Mouse (Mus musculus): Measurements from ENCODE around the gene Ccdc78. TPM values are rescaled to one million over a fixed set of nuclear protein-coding genes. Genes with fewer than 3 reads are reported as not detected.

Gene Ccdc78
- polyA plus RNA-seq, 1 experiment from 2014 or later = 0.23 TPM

DNA sequence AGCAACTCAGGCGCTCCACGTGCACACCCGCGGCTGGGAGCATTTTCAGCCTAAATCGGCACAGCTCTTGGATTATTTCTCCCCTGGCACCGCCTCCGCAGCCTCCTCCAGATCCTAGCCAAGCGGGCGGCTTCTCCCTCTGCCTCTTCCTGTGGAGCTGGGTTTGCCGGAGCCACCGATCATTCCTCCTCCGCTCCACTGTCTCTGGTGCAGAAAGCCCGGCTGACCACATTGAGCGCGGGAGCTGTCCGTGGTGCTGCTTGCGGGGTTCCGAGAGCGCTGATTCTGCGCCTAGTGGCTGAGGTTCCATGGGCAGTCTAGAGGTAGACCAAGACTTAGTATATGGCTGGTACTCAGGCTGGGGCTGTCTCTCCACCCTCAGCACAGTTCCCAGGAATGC, 27.1 kb downstream of the Ccdc78 start:
- WGBS = 2% methylated on average over 20 of the region's 20 CpGs

DNA sequence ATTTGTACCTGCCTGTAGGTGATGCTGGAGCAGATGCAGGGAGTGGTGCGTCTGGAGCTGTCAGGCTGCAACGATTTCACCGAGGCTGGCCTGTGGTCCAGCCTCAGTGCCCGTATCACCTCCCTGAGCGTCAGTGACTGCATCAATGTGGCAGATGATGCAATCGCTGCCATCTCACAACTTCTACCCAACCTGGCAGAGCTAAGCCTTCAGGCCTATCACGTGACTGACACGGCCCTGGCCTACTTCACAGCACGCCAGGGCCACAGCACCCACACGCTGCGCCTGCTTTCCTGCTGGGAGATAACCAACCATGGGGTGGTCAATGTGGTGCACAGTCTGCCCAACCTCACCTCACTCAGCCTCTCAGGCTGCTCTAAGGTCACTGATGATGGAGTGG, 31.3 kb downstream of the Ccdc78 start:
- no peak for ATAC-seq (ENCODE audit: low read depth)
- Histone ChIP-seq H3K4me1 (ENCODE audit: control insufficient read depth, insufficient read depth, low read length) (0 out of 2 replicates have a peak, but pooled peaks cover 8% of the 10 kb centered on the region), H3K4me3 (ENCODE audit: low read depth, low read length) (no peak overlapping the region), H3K36me3 (ENCODE audit: control insufficient read depth, insufficient read depth, low read length) (peaks cover 21% of the 10 kb centered on the region), H3K27me3 (ENCODE audit: control insufficient read depth, insufficient read depth, low read length) (peaks cover 8% of the 10 kb centered on the region; the same call in 1 of the 2 replicates), H3K9ac (replicated peaks; ENCODE audit: low read depth, low read length) (no peak overlapping the region), H3K27ac (ENCODE audit: low read depth, low read length) (no peak overlapping the region), H3K9me3 (ENCODE audit: control insufficient read depth, low read length) (no peaks in the 10 kb centered on the region), H3K4me2 (ENCODE audit: low read depth, low read length) (no peak overlapping the region)
- 88% methylated on average over 11 of the region's 11 CpGs for WGBS

More for the DNA sequence above, 27.1 kb downstream of the Ccdc78 start:
- peak overlapping the region; percentile 11; the same call in 1 of the 2 replicates for H3K4me3 ChIP-seq (ENCODE audit: low read depth, low read length)
- H3K9ac ChIP-seq (replicated peaks; ENCODE audit: low read depth, low read length) = no peak overlapping the region; the same call in 1 of the 2 replicates
- H3K36me3 ChIP-seq (ENCODE audit: control insufficient read depth, insufficient read depth, low read length) = peaks cover 15% of the 10 kb centered on the region
- peaks cover 24% of the 10 kb centered on the region for H3K4me1 ChIP-seq (ENCODE audit: control insufficient read depth, insufficient read depth, low read length)
- H3K27ac ChIP-seq (ENCODE audit: low read depth, low read length) = 0 out of 2 replicates have a peak overlapping the region, but pooled peaks have one; percentile 2
- ATAC-seq (ENCODE audit: low read depth) = no peak; the same call in 1 of the 2 replicates
- H3K9me3 ChIP-seq (ENCODE audit: control insufficient read depth, low read length) = no peaks in the 10 kb centered on the region
- peaks cover 8% of the 10 kb centered on the region; the same call in 1 of the 2 replicates for H3K27me3 ChIP-seq (ENCODE audit: control insufficient read depth, insufficient read depth, low read length)
- H3K4me2 ChIP-seq (ENCODE audit: low read depth, low read length) = peak overlapping the region; percentile 34

DNA sequence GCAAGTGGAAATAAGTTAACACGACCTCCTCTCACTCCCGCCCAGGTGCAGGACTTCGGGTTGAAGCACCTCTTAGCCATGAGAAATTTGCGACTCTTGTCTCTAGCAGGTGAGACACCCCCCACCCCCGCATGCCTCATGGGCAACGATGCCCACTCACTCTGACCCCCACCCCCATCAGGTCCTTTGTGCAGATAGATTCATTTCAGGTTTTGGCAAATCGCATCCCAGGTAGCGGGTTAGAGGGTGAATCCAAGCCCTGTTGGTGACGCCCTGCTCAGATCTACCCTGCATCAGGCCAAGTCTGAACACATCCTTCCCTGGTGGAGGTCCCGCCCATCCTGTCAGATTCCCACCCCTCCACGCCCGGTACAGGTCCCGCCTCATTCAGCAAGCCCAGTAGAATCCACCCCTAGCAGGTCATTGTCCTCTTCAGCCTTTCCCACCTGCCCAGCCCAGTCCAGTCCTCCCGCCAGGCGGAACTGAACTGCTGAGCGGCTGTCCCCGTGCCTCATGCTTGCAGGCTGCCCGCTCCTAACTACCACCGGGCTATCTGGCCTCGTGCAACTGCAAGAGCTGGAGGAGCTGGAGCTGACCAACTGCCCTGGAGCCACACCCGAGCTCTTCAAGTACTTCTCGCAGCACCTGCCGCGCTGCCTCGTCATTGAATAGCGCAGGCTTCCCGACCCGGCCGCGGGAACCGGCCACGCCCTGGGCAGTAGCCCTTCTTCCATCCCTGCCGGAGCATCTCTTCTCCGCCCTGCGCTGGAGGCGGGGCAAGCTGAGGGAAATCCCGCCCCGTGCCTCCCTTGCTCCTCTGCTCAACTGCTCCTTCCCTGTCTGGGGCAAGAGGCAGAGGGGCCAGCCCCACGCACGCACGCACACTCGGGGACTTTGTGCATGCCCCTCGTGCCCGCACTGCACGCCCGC, 32.7 kb downstream of the Ccdc78 start:
- Histone ChIP-seq H3K9me3 (ENCODE audit: control insufficient read depth, low read length) (no peaks in the 10 kb centered on the region), H3K9ac (replicated peaks; ENCODE audit: low read depth, low read length) (no peak overlapping the region), H3K4me1 (ENCODE audit: control insufficient read depth, insufficient read depth, low read length) (peaks cover 4% of the 10 kb centered on the region), H3K4me2 (ENCODE audit: low read depth, low read length) (no peak overlapping the region), H3K36me3 (ENCODE audit: control insufficient read depth, insufficient read depth, low read length) (peaks cover 21% of the 10 kb centered on the region), H3K27ac (ENCODE audit: low read depth, low read length) (no peak overlapping the region), H3K4me3 (ENCODE audit: low read depth, low read length) (no peak overlapping the region), H3K27me3 (ENCODE audit: control insufficient read depth, insufficient read depth, low read length) (peaks cover 8% of the 10 kb centered on the region; the same call in 1 of the 2 replicates)
- no peak for ATAC-seq (ENCODE audit: low read depth)
- WGBS = 8% methylated on average over 46 of the region's 46 CpGs

DNA sequence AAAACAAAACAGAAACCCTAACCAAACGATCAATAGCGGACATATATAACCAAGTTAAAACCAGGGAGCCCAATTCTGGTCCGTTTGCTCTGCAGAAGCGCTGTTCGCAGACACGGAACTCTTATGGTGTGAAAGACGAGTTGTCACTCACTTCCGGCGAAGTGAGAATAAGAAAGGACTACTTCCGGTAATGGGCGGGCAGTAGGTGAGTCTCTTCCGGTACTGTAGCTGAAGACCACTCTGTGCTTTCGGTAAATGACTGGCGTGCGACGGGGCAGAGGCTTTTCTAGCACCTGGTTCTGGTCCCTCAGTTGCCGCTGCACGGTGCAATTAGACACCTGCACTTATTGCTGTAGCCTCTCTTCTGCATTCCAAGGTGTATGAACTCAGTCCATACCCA, 37.1 kb downstream of the Ccdc78 start, which contains the start of gene Wdr24:
TSS of gene Wdr24 (plus strand) at position 176 of the 400 bp plus-strand sequence.
- Histone ChIP-seq H3K36me3 (ENCODE audit: control insufficient read depth, insufficient read depth, low read length) (peaks cover 11% of the 10 kb centered on the region; the same call in 1 of the 2 replicates), H3K9me3 (ENCODE audit: control insufficient read depth, low read length) (no peaks in the 10 kb centered on the region), H3K4me3 (ENCODE audit: low read depth, low read length) (peak within 1 kb of the TSS; percentile 54), H3K9ac (replicated peaks; ENCODE audit: low read depth, low read length) (peak within 1 kb of the TSS; percentile 63), H3K4me1 (ENCODE audit: control insufficient read depth, insufficient read depth, low read length) (peaks cover 26% of the 10 kb centered on the region), H3K4me2 (ENCODE audit: low read depth, low read length) (peak within 1 kb of the TSS; percentile 99), H3K27ac (ENCODE audit: low read depth, low read length) (peak within 1 kb of the TSS; percentile 53), H3K27me3 (ENCODE audit: control insufficient read depth, insufficient read depth, low read length) (0 out of 2 replicates have a peak, but pooled peaks cover under 1% of the 10 kb centered on the region)
- WGBS = 0% methylated on average over 18 of the region's 18 CpGs
- peak; percentile 75 for ATAC-seq (ENCODE audit: low read depth)

DNA sequence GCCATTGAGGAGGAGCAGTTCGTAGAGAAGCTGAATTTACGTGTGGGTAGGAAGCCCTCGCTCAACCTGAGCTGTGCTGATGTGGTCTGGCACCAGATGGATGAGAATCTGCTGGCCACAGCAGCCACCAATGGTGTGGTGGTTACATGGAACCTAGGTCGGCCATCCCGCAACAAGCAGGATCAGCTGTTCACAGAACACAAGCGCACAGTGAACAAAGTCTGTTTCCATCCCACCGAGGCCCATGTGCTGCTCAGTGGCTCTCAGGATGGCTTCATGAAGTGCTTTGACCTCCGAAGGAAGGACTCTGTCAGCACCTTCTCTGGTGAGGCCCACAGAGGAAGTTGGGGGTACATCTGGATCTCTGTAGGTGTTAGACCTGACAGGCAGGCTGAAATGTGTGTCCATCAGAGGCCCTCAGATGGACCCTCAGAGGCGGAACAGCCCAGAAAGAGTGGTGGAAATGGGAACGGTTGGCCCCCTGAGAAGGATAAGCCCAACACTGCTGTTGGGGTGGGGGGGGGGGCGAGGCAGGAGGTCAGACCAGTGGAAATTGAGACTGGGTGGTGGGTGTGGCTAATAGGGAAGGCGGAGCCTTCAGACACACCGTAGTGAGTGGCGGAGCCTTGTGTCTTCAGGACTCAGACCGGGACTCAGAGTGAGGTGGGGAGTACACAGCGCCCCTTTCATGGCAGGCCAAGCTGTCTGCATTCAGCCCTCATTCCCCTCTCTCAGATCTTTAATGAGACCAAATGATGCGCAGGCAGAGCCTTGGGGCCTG, 38.2 kb downstream of the Ccdc78 start:
- peaks cover 30% of the 10 kb centered on the region for H3K4me1 ChIP-seq (ENCODE audit: control insufficient read depth, insufficient read depth, low read length)
- ATAC-seq (ENCODE audit: low read depth) = no peak
- WGBS = 74% methylated on average over 17 of the region's 17 CpGs

DNA sequence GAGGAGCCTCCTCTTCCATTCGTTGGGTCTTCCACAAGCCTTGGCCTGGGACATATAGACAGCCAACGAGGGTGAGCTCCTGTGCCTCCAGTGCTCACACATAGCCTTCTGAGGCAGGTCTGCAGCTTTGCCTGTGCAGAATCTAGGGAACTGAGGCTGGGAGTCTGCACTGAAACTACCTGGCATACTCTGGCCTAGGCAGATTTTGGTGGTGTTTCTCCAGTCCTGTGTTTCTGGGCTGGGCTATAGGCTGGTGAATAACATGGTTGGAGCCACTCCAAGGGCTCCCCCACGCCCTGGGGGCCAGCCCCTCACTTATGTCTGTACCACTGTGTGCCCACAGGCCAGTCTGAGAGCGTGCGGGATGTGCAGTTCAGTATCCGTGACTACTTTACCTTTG, 38.9 kb downstream of the Ccdc78 start:
- Histone ChIP-seq H3K4me3 (ENCODE audit: low read depth, low read length) (no peak overlapping the region), H3K9me3 (ENCODE audit: control insufficient read depth, low read length) (no peaks in the 10 kb centered on the region), H3K27ac (ENCODE audit: low read depth, low read length) (no peak overlapping the region), H3K27me3 (ENCODE audit: control insufficient read depth, insufficient read depth, low read length) (no peaks in the 10 kb centered on the region), H3K36me3 (ENCODE audit: control insufficient read depth, insufficient read depth, low read length) (peaks cover 8% of the 10 kb centered on the region), H3K4me1 (ENCODE audit: control insufficient read depth, insufficient read depth, low read length) (peaks cover 37% of the 10 kb centered on the region), H3K9ac (replicated peaks; ENCODE audit: low read depth, low read length) (no peak overlapping the region), H3K4me2 (ENCODE audit: low read depth, low read length) (no peak overlapping the region)
- WGBS = 91% methylated on average over 6 of the region's 6 CpGs
- ATAC-seq (ENCODE audit: low read depth) = no peak

More for the DNA sequence above, 38.2 kb downstream of the Ccdc78 start:
- Histone ChIP-seq H3K4me2 (ENCODE audit: low read depth, low read length) (peak overlapping the region; percentile 99), H3K27ac (ENCODE audit: low read depth, low read length) (no peak overlapping the region), H3K36me3 (ENCODE audit: control insufficient read depth, insufficient read depth, low read length) (peaks cover 10% of the 10 kb centered on the region; the same call in 1 of the 2 replicates), H3K9me3 (ENCODE audit: control insufficient read depth, low read length) (no peaks in the 10 kb centered on the region), H3K27me3 (ENCODE audit: control insufficient read depth, insufficient read depth, low read length) (no peaks in the 10 kb centered on the region), H3K4me3 (ENCODE audit: low read depth, low read length) (peak overlapping the region; percentile 54), H3K9ac (replicated peaks; ENCODE audit: low read depth, low read length) (peak overlapping the region; percentile 63; the same call in 1 of the 2 replicates)

DNA sequence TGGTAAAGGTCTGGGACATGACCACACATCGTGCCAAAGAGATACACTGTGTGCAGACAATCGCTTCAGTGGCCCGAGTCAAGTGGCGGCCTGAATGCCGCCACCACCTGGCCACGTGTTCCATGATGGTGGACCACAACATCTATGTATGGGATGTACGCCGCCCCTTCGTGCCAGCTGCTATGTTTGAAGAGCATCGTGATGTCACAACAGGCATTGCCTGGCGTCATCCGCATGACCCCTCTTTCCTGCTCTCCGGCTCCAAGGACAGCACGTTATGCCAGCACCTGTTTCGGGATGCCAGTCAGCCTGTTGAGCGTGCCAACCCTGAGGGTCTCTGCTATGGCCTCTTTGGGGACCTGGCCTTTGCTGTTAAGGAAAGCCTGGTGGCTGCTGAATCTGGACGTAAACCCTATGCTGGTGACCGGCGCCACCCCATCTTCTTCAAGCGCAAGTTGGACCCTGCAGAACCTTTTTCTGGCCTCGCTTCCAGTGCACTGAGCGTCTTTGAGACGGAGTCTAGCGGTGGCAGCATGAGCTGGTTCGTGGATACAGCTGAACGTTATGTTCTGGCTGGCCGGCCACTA, 39.7 kb downstream of the Ccdc78 start:
- peaks cover 15% of the 10 kb centered on the region for H3K36me3 ChIP-seq (ENCODE audit: control insufficient read depth, insufficient read depth, low read length)
- no peak overlapping the region for H3K27ac ChIP-seq (ENCODE audit: low read depth, low read length)
- H3K4me2 ChIP-seq (ENCODE audit: low read depth, low read length) = no peak overlapping the region
- H3K27me3 ChIP-seq (ENCODE audit: control insufficient read depth, insufficient read depth, low read length) = no peaks in the 10 kb centered on the region
- no peaks in the 10 kb centered on the region for H3K9me3 ChIP-seq (ENCODE audit: control insufficient read depth, low read length)
- peaks cover 44% of the 10 kb centered on the region for H3K4me1 ChIP-seq (ENCODE audit: control insufficient read depth, insufficient read depth, low read length)
- WGBS = 94% methylated on average over 27 of the region's 27 CpGs
- ATAC-seq (ENCODE audit: low read depth) = no peak
- no peak overlapping the region for H3K4me3 ChIP-seq (ENCODE audit: low read depth, low read length)
- H3K9ac ChIP-seq (replicated peaks; ENCODE audit: low read depth, low read length) = no peak overlapping the region

DNA sequence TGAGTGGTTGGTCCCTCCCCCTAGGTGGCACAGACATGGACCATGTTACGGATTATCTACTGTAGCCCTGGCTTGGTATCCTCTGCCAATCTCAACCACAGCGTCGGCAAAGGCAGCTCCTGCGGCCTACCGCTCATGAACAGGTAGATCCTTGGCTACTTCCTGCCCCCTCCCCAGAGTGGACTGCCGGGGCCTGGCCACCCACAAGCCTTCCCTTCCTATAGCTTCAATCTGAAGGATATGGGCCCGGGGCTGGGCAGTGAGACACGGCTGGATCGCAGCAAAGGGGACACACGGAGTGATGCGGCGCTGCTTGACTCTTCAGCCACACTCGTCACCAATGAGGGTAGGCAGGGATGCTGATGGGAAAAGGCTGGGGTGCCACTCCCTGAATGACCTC, 40.6 kb downstream of the Ccdc78 start:
- peaks cover 53% of the 10 kb centered on the region for H3K4me1 ChIP-seq (ENCODE audit: control insufficient read depth, insufficient read depth, low read length)
- no peak for ATAC-seq (ENCODE audit: low read depth)
- H3K27ac ChIP-seq (ENCODE audit: low read depth, low read length) = no peak overlapping the region
- no peaks in the 10 kb centered on the region for H3K9me3 ChIP-seq (ENCODE audit: control insufficient read depth, low read length)
- H3K27me3 ChIP-seq (ENCODE audit: control insufficient read depth, insufficient read depth, low read length) = no peaks in the 10 kb centered on the region
- H3K36me3 ChIP-seq (ENCODE audit: control insufficient read depth, insufficient read depth, low read length) = peaks cover 20% of the 10 kb centered on the region
- no peak overlapping the region for H3K9ac ChIP-seq (replicated peaks; ENCODE audit: low read depth, low read length)
- 96% methylated on average over 13 of the region's 13 CpGs for WGBS
- no peak overlapping the region for H3K4me3 ChIP-seq (ENCODE audit: low read depth, low read length)
- no peak overlapping the region for H3K4me2 ChIP-seq (ENCODE audit: low read depth, low read length)
